Mouse (Mus musculus) G1E (cell line): ENCODE measurements around the gene B3gnt8. TPM values are rescaled to one million over a fixed set of nuclear protein-coding genes. Genes with fewer than 3 reads are reported as not detected.

ENCODE experiments used
- ATAC-seq: 2 replicates; pipeline ENCODE4 v1.8.0; 2016; ENCODE audit warnings: mild to moderate bottlenecking; ENCODE audit not compliant: insufficient number of reproducible peaks, poor library complexity, low FRiP score, severe bottlenecking; ENCODE audit errors: extremely low read depth
- DNase-seq: peaks from one replicate; pipeline ENCODE4 v3.0.0; 2012; ENCODE audit warnings: low spot score
- H3K27me3 ChIP-seq: 2 replicates; pipeline ENCODE4 v1.6.1; 2012; ENCODE audit warnings: mild to moderate bottlenecking, low read length, inconsistent platforms; ENCODE audit not compliant: insufficient read depth
- H3K36me3 ChIP-seq: replicated peaks from 2 replicates; pipeline ENCODE3; 2012; ENCODE audit warnings: mild to moderate bottlenecking, inconsistent platforms
- H3K4me1 ChIP-seq: 2 replicates; pipeline ENCODE4 v1.6.1; 2012; ENCODE audit warnings: low read depth, low read length, inconsistent platforms, mixed read lengths; ENCODE audit not compliant: insufficient read depth
- H3K4me3 ChIP-seq: 2 replicates; pipeline ENCODE4 v1.5.1; 2012; ENCODE audit warnings: low read depth, mild to moderate bottlenecking, inconsistent platforms, low read length, moderate library complexity, mixed read lengths
- H3K9me3 ChIP-seq: replicated peaks from 2 replicates; pipeline ENCODE4 v1.6.1; 2012; ENCODE audit warnings: inconsistent platforms
- CTCF ChIP-seq: IDR thresholded peaks from 2 replicates; pipeline ENCODE4 v1.5.1; 2012; ENCODE audit warnings: low read depth, low read length, inconsistent platforms, mixed read lengths
- GATA1 ChIP-seq: IDR thresholded peaks from 2 replicates; pipeline ENCODE4 v1.6.1; 2012; ENCODE audit warnings: borderline replicate concordance, low read length, inconsistent platforms, mixed read lengths
- GATA2 ChIP-seq: IDR thresholded peaks from 2 replicates; pipeline ENCODE4 v1.6.1; 2012; ENCODE audit warnings: low read depth, low read length, inconsistent platforms, borderline replicate concordance
- POLR2AphosphoS5 ChIP-seq: IDR thresholded peaks from 2 replicates; pipeline ENCODE4 v1.6.1; 2012; ENCODE audit warnings: low read depth, low read length, inconsistent platforms; ENCODE audit not compliant: insufficient replicate concordance
- TAL1 ChIP-seq: conservative IDR thresholded peaks from 2 replicates; pipeline ENCODE4 v1.6.1; 2012; ENCODE audit warnings: low read depth, low read length, inconsistent platforms, mixed read lengths
- polyA plus RNA-seq: library from polyadenylated mRNA; stranded (reverse); fragments of >175 nt; gene quantifications from 2 replicates; pipeline ENCODE4 v1.2.3, GENCODE M21; 2012
- total RNA-seq, 2 experiments: library from RNA; stranded (forward) in 1 of 2; stranded (reverse) in 1 of 2; fragments of 200-1000 nt in 1 of 2; fragments of >200 nt in 1 of 2; fragmentation: Nextera tagmentation in 1 of 2; gene quantifications; 2 replicates each; pipeline ENCODE4 v1.2.3; 2014 to 2017

The B3gnt8 gene
- total and polyA plus RNA-seq, 3 experiments, result 0.83 to 1.3 (median 0.98) TPM

DNA sequence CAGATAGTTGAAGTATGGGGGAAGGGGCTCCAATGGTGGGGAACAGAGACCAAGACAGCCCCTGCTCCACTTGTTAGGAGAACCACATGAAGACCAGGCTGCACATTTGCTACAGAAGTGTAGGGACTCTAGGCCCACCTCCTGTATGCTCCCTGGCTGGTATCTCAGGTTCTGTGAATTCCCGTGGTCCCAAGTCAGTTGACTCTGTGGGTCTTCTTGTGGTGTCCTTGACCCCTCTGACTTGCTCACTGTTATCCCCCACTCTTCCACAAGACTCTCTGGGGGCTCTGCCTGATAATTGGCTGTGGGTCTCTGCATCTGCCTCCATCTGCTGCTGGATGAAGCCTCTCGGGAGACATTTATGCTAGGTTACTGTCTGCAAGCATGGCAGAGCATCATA lies 35.2 kb upstream of the B3gnt8 start:
- Histone ChIP-seq H3K9me3 (no peaks in the 10 kb centered on the region), H3K4me1 (no peaks in the 10 kb centered on the region), H3K27me3 (peaks cover 8% of the 10 kb centered on the region), H3K36me3 (no peaks in the 10 kb centered on the region), H3K4me3 (no peak overlapping the region)
- no peak for ATAC-seq
- TF ChIP-seq GATA2 (no peak), CTCF (no peak), GATA1 (no peak), POLR2AphosphoS5 (no peak), TAL1 (no peak)
- DNase-seq, result no peak

DNA sequence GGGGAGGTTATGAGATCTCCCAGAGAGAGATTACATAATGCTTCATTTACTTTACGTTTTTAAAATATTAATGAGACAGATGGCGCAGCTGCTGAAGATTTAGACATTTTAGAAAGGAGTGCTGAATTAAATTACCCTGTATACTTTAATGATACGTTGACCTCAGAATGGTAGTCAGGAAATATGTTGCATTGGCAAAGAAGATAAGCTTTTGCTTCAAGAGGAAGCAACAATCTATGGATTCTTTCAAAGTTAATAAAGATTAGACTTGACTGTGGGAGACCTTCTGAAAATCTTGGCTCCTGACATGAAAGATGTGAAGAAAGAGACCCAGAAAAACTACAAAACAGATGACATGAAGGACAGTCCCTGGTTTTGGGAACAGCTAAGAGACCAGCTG lies 32.6 kb upstream of the B3gnt8 start:
- Histone ChIP-seq H3K36me3 (no peaks in the 10 kb centered on the region), H3K4me3 (no peak overlapping the region), H3K9me3 (no peaks in the 10 kb centered on the region), H3K27me3 (peaks cover 8% of the 10 kb centered on the region), H3K4me1 (no peaks in the 10 kb centered on the region)
- TF ChIP-seq GATA2 (no peak), CTCF (no peak), POLR2AphosphoS5 (no peak), TAL1 (no peak), GATA1 (no peak)
- ATAC-seq (no peak), DNase-seq (no peak)

DNA sequence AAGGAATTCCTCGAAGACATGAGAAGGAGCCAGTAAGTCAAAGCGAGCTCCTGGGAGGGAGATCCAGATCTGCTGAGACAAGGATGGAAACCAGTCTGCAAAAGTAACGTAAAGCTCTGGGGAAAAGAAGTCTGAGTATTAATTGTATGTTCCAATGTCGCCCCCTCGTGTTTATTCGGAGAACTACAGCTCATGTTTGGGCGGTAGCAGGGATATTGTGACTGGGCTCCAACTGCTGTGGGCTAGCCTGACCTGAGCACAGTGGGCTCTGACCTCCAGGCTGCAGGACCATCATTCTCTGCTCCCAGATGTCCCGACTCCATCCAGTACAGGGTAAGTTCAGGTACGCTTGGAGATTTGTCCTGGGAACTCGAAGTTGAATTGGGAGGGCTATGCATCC lies 26.8 kb upstream of the B3gnt8 start:
- ATAC-seq, result no peak; the same call in 1 of the 2 replicates

DNA sequence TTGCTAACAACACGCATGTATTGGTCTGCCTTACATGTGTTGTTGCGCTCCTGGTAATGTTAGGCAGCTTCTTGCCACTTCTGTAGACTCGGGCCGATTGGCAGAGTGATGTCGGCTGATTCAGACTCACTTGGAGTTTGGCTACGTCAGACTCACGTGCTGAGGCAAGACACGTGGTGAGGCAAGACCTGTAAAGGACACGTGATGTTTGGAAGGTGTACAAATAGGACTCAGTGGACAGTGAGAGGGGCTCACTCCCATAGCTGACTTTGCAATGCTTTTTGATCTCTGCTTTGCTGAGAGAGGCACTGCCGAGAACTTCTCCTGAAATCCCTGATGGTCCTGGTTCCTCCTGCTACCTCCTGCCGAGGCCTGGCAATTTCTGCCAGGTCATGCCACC lies 25.8 kb upstream of the B3gnt8 start:
- Histone ChIP-seq H3K9me3 (no peaks in the 10 kb centered on the region), H3K36me3 (no peaks in the 10 kb centered on the region), H3K4me1 (0 out of 2 replicates have a peak, but pooled peaks cover 1% of the 10 kb centered on the region), H3K27me3 (peaks cover 7% of the 10 kb centered on the region), H3K4me3 (no peak overlapping the region)
- no peak for TF ChIP-seq GATA1
- no peak for TF ChIP-seq GATA2
- no peak for TF ChIP-seq TAL1
- no peak for TF ChIP-seq CTCF
- no peak for TF ChIP-seq POLR2AphosphoS5
- ATAC-seq (no peak), DNase-seq (no peak)

More for the DNA sequence above, 26.8 kb upstream of the B3gnt8 start:
- Histone ChIP-seq H3K9me3 (no peaks in the 10 kb centered on the region), H3K36me3 (no peaks in the 10 kb centered on the region), H3K4me1 (0 out of 2 replicates have a peak, but pooled peaks cover 1% of the 10 kb centered on the region), H3K4me3 (no peak overlapping the region), H3K27me3 (peaks cover 7% of the 10 kb centered on the region)
- peak; percentile 34 for DNase-seq
- TF ChIP-seq CTCF (peak; percentile 83), TAL1 (no peak), GATA2 (no peak), POLR2AphosphoS5 (no peak)

DNA sequence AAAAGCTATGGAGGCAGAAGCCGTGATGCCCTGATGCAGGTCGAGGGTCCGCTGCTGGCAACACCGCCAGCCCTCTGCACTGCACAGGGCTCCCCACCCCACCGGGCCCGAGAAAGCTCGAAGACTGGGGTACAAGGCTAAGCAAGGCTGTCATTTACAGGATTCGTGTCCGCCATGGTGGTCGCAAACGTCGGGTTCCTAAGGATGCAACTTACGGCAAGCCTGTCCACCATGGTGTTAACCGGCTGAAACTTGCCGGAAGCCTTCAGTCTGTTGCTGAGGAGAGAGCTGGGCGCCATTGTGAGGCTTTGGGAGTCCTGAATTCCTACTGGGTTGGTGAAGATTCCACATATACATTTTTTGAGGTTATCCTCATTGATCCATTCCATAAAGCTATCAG lies 25.1 kb upstream of the B3gnt8 start:
- Histone ChIP-seq H3K36me3 (no peaks in the 10 kb centered on the region), H3K4me1 (0 out of 2 replicates have a peak, but pooled peaks cover 1% of the 10 kb centered on the region), H3K27me3 (peaks cover 7% of the 10 kb centered on the region), H3K9me3 (no peaks in the 10 kb centered on the region), H3K4me3 (no peak overlapping the region)
- DNase-seq (no peak), ATAC-seq (no peak)
- TF ChIP-seq CTCF (no peak), GATA2 (no peak), TAL1 (no peak), GATA1 (no peak), POLR2AphosphoS5 (no peak)

DNA sequence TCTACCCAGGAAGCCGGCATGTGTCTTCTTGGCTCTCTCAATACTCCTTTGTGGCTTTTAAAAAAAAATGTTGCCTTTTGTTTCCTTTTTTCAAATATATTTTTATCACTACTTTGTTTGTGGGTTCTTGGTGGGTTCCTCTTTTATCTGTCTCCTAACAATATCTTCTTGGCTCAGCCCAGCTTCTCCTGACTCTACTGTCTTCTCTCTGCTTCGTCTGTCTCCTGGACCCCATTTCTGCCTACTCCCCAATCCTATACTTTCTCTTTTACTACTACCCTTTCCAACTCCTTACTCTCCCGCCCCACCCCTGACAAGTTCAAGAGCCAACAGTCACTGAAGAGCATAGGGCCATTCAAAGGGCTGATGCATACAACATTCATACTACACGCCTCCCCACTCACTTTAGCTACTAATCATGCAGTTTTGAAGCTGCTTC lies 19.8 kb upstream of the B3gnt8 start:
- Histone ChIP-seq H3K4me3 (no peak overlapping the region), H3K9me3 (no peaks in the 10 kb centered on the region), H3K36me3 (no peaks in the 10 kb centered on the region), H3K27me3 (peaks cover 12% of the 10 kb centered on the region), H3K4me1 (peaks cover 11% of the 10 kb centered on the region)
- ATAC-seq (no peak), DNase-seq (no peak)
- TF ChIP-seq TAL1, result no peak
- TF ChIP-seq GATA1, result no peak
- no peak for TF ChIP-seq POLR2AphosphoS5

DNA sequence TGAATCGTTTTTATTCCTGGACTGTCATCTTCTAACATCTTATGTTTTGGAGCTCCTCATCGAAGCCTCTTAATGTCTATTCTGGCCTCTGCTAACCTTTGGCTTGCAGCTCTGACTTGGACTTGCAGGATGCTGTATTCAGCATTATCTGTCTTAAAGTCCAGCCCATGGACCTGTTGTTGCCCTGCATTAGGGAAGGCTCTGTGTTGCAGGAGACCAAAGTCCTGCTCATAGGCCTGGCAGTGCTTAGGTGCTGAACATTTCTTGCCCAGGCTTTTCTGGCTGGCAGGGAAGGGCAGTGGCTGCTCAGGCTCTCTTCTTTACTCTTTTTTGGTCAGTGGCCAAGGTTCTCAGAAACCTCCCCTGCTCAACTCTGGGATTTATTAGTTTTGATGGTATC lies 19.3 kb upstream of the B3gnt8 start:
- no peak for DNase-seq
- TF ChIP-seq GATA1, result no peak
- TF ChIP-seq POLR2AphosphoS5, result no peak
- no peak for TF ChIP-seq CTCF
- no peak for TF ChIP-seq GATA2
- no peak for TF ChIP-seq TAL1
- Histone ChIP-seq H3K4me1 (peaks cover 11% of the 10 kb centered on the region), H3K4me3 (no peak overlapping the region), H3K27me3 (peaks cover 11% of the 10 kb centered on the region), H3K36me3 (no peaks in the 10 kb centered on the region), H3K9me3 (no peaks in the 10 kb centered on the region)
- ATAC-seq, result no peak
